Mouse (Mus musculus) kidney, postnatal 25 days (tissue): ENCODE results near the gene Hmg20a.

Experiments used
- DNase-seq, 2 experiments: peaks; one replicate each; pipeline ENCODE4 v3.0.0; 2021; ENCODE audit warnings: mixed read lengths in 2 of 2

Hmg20a gene

DNA sequence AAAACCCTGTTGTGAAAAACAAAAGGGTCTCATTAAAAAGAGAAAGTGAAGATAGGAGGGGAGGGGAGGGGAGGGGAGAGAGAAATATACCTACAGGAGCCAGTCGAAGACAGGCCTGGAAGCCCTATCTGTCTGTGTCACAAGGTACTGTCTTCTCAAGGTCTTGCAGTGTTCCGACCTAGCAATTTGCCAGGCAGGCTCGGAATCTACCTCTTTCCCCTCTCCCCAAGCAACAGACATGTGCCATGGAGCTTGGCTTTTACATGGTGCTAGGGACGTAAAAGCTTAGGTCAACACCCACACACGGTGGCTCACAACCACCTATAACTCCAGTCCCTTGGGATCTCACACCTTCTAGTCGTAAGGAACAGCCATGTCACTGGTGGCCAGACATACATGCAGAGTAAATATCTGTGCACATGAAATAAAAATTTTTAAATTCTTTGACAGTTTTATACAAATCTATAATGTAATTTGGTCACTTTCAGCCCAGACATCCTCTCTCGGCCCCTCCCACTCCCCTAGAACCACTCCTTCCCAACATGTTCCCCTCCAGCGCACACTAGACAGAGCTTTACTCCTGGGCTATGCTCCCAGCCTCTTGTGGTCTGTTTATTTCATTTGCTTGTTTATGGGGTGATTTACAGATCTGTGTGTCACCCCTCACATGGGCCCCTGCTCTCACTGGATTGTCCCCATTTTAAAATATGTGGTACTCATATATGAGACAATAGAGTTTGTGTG, 81.1 kb downstream of the Hmg20a start:
- DNase-seq = no peak

DNA sequence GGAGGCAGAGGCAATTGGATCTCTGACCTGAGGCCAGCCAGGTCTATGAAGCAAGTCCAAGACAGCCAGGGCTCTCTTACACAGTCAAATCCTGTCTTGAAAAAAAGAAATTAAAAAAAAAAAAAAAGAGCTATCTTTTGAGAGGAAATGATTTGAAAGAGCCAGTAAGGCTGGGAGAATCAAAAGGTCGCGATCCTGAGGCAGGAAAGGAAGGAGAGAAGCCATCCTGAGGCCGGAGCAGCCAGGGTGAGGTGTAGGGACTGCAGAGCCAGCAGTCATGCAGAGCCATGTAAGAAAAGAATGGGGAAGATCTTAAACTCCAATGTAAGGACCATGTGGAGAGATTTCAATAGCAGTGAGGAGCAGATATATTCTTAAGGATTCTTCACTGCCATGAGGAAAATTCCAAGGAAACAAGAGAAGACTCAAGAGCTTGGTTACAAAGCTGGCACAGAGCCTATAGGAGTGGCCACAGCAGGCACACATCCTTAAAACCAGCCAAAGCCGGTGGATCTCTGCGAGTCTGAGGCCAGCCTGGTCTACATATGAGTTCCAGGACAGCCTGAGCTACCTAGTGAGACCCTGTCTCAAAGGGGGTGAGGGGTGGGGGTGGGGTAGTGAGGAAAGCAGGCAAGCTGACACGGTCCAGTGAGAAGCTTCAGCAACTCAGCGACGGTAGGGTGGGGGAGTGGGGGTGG, 82.6 kb downstream of the Hmg20a start:
- peak; percentile 32 to 58 for DNase-seq

DNA sequence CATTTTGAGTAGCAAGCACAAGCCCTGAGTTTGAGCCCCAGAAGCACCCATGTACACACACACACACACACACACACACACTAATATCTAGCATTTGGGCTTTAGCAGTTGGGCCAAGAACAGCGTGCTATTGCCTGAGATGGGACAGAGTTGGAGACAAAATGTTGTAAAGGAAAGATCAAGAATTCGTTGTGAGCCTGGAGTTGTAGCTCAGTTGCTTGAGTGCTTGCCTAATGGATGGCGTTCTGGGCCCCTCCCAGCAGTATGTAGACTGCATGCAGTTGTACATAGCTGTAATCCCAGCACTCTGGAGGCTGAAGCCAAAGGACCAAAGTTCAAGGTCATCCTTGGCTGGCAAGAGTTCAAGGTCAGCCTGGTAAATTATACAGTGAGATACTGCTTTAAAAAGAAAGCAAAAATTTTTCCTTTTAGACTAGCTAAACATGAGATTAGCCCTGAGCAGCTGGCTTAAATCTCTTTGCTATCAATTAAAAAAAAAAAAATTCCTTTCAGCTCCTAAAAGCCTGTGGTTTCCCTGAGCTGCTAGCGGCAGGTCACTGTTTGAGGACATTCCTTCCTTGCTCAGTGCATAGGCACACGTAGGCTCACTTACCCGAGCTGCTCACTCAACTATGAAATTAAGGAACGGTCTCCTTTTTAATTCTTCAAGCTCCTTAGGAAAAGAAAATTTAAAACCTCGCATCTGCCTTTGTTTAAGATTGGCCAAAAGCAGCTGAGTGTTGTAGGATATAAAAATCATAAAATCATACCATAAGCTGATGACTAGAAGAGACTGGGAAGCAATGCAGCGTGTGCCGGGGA, 83.5 kb downstream of the Hmg20a start:
- peak; percentile 61 to 64 for DNase-seq

DNA sequence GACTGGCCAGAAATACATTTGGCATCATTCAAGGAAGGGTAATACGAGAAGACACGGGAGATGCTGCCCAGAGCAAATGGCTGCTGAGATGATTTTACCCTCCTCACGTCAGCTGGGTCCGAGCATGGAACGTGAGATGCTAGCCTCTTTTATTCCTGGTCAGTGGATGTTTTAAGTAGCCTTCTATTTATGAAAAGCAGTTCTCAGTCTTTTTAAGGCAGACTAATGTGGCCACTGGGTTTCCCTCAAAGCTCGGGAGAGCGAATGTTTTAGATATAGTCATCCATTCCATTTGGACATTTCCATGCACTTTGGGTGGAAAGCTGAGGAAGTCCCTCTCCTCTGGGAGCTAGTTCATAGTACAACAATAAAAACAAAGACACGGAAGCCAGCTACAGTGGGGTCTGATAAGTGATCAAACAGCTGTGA, 84.1 kb downstream of the Hmg20a start:
- DNase-seq = no peak

DNA sequence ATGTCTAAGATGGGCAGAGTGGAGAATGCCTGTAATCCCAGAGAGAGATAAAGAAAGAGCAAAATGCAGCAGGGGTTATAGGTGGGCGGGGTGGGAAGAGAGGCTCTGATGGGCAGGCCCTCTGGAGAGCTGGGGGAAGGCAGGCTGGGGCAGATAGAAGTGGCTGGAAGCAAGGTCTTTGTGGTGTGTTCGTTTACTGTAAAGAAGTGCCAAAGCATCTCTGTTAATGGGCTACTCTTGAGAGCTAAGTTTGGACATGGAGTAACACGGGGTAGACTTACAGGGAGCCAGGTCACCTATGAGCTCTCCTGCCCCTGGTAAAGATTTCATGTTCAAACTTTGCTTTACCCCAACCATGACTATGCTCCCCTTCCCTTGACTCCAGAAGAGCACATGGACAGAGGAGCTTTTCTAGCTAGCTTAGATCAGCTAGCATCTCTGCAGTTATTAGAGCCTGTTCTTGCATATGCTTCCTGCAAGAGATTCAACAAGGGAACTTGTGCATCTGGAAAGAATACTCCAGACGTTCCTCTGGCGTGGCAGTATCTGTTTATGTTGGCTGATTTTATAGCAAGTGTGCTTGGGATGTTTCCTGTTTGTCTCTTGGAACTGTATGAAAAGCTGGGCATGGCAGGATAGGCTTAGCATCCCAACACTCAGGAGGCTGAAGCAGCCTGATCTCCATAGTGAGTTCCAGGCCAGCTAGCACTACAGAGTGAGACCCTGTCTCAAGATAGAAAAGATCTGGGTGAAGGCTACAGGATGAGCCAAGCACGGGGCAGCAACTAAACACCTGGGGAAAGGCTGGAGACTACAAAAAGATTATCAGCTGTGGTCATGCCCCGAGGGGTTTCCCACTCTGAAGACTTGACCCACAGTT, 85.5 kb downstream of the Hmg20a start:
- DNase-seq = no peak

DNA sequence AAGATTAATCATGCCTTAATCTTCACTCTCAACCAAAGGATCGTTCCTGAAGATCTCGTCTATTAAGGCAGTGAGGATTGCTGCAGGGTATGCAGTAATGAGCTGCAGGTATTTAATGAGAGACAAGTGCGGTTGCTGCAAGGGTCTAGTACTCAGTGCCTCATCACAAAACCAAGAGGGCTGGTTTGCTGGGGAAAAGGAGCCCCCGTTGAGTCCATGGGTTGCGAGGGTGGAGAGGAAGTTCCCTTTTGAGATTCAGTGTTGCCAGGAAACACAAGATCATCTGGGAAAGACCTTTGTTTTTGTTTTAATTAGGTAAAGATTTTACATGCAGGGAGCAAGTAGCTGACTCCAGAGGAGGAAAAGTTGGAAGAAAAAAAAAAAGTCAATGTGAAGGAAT, 86.1 kb downstream of the Hmg20a start:
- no peak for DNase-seq

DNA sequence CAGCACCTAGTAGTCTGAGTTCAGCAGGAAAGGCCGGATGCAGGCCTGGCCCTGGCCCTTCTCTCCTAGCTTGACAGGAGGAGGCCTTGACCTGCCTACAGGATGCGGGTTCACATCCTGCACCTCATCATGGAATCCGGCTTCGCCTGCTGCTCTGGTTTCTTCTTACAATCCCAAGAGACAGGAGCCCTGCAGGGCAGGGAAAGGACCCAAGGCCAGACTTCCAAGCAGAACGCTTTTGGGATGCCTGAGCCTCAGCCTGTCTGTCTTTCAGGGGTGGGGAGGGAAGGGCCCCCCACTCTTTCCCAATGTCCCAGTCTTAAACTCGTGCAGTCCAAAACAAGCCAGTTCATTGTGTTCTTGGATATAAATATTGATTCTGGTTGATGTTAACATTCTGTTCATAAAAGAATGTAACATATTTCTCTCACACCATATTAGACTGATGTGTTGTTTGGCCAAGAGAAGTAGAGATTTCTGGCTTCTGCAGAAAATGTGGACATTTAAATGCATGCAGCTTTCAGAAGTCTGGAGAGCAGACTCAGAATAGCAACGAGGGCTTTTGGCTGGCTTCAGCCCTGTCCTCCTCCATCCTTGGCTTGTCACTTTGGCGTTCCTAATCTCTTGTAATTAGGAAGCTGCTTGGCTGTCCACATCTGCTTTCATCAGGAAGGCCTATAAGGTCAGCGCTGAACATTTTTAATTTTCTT, 86.8 kb downstream of the Hmg20a start:
- peak; percentile 66 to 89 for DNase-seq

DNA sequence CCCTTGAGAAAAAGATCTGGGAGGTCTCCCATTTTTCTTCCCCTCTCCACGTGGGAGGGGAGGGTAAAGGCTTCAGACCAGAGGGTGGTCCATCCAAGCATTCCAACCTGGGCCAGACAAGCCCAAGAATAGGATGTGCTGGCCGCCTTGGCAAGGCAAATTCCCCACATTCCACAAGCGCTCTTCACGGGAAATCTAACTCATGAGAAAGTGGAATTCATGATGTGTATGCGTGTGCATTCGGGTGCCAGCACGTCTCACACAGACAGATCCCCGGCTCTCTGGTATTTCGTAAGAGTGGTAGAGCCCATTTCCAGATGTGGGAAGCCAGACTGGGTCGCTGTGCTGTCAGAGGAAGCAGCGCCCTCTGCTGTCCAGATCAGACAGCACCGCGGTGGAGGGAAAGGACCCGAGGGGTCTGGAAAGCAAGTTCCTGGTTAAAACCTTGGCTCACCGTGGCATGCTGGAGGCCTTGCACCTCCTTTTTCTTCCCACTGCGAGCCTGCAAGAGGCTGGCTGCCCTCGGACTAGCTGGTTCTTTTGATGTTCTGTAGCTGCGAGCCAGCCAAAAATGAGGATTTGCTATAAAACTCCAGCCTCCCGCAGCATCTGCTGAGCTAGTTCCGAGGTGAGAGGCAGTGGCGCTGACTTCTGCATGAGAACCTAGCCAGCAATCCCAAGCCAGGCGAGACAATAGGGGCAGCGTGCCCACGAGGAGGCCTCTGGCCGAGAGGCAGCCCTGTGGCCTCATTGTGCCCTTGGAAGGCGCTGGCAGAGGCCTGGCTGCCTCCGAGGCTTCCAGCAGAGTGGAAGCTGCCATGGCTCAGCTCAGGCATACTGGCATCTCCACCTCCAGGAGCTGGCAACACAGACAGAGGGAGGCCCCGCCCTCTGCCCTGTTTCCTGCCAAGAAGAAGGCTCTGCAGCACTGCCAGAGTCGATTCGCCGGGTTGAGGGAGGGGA, 87.7 kb downstream of the Hmg20a start:
- DNase-seq = peak; percentile 94 to 95

DNA sequence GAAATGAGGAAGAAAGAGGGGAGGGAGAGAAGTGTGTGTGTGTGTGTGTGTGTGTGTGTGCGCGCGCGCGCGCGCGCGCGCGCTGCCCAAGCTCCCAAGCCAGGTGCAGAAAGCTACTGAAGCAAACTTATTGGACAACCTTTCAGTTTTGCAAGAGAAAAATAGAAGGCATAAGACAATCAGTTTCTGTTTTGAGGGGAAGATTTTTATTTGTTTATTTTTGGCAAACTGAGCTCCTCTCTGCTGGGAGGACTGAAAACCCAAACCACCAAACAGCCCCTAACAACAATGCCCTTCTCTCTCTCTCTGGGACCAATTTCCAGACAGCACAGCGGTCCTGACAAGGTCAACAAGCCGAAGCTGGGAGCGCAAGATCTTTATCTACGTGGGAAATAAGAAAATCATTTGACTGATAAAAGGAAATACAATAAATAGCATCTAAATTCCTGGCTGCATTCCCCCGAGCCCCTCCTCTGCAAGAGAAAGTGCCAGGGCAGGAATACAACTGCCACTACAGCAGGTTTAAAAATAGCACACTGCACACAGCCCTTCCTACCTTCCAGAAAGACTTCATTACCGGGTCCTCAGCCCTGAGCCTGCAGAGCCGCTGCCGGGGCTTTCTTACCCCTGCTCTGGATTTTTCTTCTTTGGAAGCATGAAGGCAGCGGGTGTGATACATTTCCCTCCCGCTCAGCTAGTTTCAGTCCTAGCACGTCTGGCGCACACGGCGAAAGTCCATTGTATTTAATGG, 88.7 kb downstream of the Hmg20a start:
- DNase-seq = peak; percentile 69 to 79

DNA sequence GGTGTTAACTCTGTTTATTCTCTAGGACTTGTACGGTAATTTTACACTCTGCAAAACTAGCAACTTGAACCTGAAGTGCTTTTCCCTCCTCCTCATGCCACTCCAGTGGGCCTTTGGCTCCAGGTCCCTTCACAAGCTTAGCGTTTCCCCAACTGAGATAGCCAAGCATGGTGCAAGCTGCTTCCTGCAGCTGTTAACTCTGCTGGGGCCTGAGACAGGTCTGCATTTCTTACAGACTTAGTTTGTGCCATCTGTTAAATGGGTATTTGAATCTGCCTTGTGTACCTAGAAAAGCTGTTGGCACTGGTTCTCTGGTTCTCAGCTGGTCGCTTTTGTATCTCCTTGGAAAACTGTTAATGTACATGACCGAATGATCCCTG, 89.3 kb downstream of the Hmg20a start:
- DNase-seq = no peak

DNA sequence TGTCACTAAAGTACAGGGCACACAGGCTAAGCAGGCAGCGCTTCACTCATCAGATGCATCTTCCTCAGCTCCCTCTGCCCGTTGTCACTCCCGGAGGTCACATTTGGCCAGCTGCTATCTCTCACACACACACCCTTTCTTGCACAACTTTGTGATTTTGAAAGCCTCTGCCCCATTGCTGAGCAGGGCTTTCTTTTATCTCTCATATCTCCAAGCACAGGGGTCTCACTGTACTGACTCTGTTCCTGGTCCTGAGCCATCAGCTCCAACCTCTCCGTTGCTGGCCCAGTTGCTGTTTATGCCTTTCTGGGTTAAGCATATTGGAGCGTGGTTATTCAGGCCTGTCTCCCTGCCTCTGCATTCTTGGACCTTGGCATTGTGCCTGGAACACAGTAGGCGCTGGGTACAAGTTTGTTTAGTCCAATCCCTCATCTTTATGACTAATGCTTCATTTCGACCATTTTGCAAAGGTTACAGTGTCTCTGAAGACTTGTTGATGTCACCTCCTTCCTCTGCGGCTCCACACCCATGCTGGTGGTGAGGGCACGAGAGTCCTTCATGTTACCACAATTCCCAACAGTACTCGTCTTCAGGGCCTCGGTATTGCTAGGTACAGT, 90.5 kb downstream of the Hmg20a start:
- peak; percentile 76 to 81 for DNase-seq

DNA sequence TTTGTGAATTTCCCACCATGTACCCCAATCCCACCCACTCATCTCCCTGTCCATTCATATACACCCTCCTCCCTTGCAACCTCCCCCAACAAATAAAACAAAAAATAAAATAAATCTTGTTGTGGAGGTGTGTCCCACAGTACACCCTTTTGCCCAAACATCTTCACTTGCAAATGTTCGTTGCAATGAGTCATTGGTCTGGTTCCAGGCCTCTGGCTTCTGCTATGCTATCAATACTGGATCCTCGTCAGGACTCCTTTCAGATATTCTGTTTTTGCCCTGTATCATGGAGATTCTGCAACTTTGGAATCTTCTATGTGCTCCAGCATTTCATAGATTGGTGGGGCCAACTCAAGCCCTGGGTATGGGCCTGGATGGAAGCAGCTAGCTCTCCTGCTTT, 91.9 kb downstream of the Hmg20a start:
- no peak for DNase-seq

DNA sequence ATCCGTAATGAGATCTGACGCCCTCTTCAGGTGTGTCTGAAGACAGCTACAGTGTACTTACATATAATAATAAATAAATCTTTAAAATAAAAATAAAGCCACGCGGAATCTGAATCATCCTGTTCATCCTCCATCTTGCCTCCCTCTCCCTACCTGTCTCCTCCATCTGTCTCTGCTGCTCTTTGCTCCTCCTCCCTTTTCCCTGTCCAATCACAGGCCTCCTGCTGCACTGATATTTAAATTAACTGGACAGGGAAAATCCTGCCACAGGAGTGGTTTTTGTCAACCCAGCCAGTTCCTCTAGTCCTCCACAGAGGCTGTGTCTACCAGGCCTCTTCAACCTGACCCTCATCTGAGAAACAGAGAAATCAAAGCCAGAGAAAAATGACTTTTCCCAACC, 94.1 kb downstream of the Hmg20a start:
- no peak for DNase-seq

DNA sequence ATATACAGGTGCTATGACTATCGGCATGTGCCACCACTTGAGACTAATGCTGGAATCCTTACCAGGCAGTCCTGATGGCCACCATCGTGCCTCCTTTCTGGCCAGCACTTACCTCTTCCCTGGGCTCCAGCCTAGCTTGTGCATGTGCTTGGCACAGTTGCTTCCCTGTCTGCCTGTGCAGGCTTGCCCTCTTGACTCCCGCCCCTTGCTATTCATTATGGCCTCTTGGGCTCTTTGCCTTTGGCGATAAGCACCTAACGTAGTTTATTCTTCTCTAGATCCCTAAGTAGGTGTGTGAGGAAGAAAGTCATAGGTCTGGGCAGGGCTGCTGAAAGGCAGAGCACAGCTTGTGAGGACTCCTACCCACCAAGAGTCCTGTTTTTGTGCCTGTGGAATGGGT, 96.7 kb downstream of the Hmg20a start:
- no peak for DNase-seq

DNA sequence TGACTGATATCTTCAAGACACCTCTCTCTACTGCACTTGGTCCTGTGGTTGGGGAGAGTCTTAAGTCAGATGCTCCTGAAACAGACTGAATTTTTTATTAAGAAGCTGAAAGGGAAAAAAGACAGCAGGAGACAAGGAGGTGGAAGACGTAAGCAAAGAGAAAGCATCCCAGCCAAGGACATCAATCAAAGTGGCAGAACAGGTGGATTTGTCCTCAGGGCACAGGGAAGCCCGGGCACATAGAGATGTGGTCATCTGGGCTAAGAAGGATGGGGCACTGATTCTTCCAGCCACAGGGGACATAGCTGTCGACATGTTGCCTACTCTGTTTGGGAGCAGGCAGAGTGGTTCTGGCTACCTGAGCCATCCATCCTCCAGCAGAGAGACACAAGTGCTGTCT, 97.8 kb downstream of the Hmg20a start:
- no peak for DNase-seq

DNA sequence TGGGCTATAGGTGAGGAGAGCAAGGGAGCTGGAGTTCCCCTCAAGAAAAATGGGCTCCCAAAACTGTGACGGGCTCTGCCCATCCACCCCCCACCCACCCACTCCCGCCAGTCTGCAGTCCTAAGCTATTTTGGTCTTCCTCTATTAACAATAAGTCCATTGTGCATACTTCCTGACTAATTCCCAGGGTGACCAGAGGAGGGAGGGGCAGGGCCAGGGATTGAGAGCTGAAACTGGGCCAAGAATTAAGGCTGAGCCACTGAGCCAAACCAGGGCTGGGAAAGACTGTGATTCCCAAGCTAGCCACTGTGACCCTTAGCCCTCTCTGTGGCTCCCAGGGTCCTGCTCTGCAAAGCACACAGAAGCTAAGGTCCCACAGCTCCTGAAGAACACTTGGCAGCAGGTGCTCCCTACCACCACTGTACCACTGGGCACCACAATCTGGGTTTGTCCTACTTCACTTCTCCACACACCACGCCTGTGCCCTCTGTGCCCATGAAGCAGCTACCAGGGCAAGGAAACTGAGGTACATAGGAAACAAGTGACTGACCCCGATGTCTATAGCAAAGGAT, 98.4 kb downstream of the Hmg20a start:
- DNase-seq = peak; percentile 64 to 76

DNA sequence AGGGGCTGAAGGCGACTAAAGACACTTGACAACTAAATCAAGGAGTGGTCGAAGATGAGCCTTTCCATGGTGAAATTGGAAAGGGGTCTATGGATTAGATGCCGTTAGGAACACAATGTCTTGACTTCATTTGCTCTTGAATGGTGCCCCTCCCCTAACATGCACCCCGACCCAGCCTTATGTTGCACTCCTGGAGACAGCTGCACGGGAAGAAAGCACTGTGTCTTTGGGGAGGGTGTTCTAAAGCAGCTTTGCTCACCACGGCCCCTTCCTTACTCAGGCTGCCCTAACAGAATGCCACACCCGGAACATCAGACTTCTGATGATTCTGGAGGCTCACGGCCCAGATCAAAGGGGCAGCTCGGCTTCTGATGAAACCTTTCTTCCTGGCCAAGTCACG, 103.9 kb downstream of the Hmg20a start:
- no peak for DNase-seq

DNA sequence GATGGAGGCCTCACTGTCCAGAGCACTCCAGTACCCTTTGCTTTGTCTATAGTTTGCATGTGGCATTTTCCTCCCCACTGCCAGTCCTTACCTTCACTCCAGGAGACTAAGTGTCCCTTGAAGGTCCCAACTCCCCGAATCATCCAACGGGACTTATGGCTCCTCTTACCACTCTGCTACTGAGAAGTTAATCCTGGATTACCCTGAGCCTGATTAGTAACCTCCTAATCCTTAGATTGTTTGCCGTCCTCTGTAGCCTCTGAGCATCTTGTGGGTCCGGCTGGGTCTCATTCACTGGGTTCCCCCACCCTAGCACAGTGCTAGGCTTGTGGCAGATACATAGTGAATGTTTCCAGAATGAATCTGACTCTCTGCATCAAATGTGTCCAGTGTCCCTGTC, 109.5 kb downstream of the Hmg20a start:
- DNase-seq = no peak

DNA sequence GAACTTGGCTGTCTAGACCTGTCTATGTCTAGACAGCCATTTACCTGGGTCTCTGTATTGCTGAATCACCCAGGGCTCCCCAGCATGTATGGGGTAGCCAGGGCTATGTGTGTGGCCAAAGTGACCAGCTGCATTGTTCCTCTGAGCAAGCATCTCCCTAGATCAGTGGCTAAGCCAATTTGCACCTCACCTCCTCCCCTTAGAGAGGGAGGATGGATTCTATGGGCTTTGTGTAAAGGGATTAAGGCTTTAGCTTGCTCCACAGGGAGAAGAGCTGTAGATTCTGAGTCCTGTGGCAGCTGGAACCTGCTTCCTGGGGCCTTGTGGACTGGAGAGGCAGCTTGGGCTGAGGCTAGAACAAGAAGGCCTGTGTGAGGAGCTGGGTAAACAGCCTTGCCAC, 113.6 kb downstream of the Hmg20a start:
- DNase-seq = no peak
